Mouse (Mus musculus): ENCODE data around the gene Krt7. TPM values are rescaled to one million over a fixed set of nuclear protein-coding genes. Genes with fewer than 3 reads are reported as not detected.

Gene Krt7
- 0.18 and 0.26 TPM in 2 replicates for polyA plus RNA-seq (2015; fragmentation: Nextera tagmentation; extraction: Ambion mirVana)

- no peaks in the 10 kb centered on the region for H3K36me3 ChIP-seq (ENCODE audit: poor library complexity, severe bottlenecking)
- no peak within 1 kb of the TSS for H3K4me3 ChIP-seq
- 55% methylated on average over 2 of the region's 2 CpGs for WGBS
- no peak within 1 kb of the TSS for H3K9ac ChIP-seq
- H3K9me3 ChIP-seq (replicated peaks) = no peaks in the 10 kb centered on the region
- H3K27me3 ChIP-seq = peaks cover 39% of the 10 kb centered on the region
- ATAC-seq = no peak
- H3K4me1 ChIP-seq = no peaks in the 10 kb centered on the region
- no peak within 1 kb of the TSS for H3K27ac ChIP-seq
- H3K4me2 ChIP-seq = no peak within 1 kb of the TSS
Measured at GRCm38 (mm10) chr15:101410775-101411174, at the start of gene Krt7. Gene Krt7, plus strand, starts transcription at chr15:101411043.

- Histone ChIP-seq H3K36me3 (ENCODE audit: poor library complexity, severe bottlenecking) (no peaks in the 10 kb centered on the region), H3K27me3 (no peaks in the 10 kb centered on the region; the same call in 1 of the 2 replicates), H3K4me2 (no peak overlapping the region), H3K9ac (no peak overlapping the region), H3K4me3 (no peak overlapping the region), H3K4me1 (no peaks in the 10 kb centered on the region), H3K9me3 (replicated peaks) (no peaks in the 10 kb centered on the region), H3K27ac (no peak overlapping the region)
- WGBS = 74% methylated on average over 4 of the region's 4 CpGs
- ATAC-seq = no peak
Measured at GRCm38 (mm10) chr15:101362393-101363010, 48.3 kb upstream of the Krt7 start.

- Histone ChIP-seq H3K27me3 (no peaks in the 10 kb centered on the region; the same call in 1 of the 2 replicates), H3K27ac (no peak overlapping the region), H3K9me3 (replicated peaks) (no peaks in the 10 kb centered on the region), H3K4me3 (no peak overlapping the region), H3K4me1 (no peaks in the 10 kb centered on the region), H3K9ac (no peak overlapping the region), H3K36me3 (ENCODE audit: poor library complexity, severe bottlenecking) (no peaks in the 10 kb centered on the region), H3K4me2 (no peak overlapping the region)
- no peak for ATAC-seq
- 92% methylated on average over 6 of the region's 6 CpGs for WGBS
Measured at GRCm38 (mm10) chr15:101363933-101364332, 46.9 kb upstream of the Krt7 start.

GRCm38 (mm10) chr15:101364425-101364824, 46.4 kb upstream of the Krt7 start:
- no peaks in the 10 kb centered on the region for H3K9me3 ChIP-seq (replicated peaks)
- no peak overlapping the region for H3K4me2 ChIP-seq
- no peak overlapping the region for H3K4me3 ChIP-seq
- H3K27me3 ChIP-seq = no peaks in the 10 kb centered on the region; the same call in 1 of the 2 replicates
- no peak overlapping the region for H3K27ac ChIP-seq
- no peak for ATAC-seq
- no peak overlapping the region for H3K9ac ChIP-seq
- no peaks in the 10 kb centered on the region for H3K36me3 ChIP-seq (ENCODE audit: poor library complexity, severe bottlenecking)
- H3K4me1 ChIP-seq = no peaks in the 10 kb centered on the region
- 77% methylated on average over 6 of the region's 6 CpGs for WGBS

GRCm38 (mm10) chr15:101364891-101365671, 45.8 kb upstream of the Krt7 start:
- H3K27ac ChIP-seq = no peak overlapping the region
- peaks cover 4% of the 10 kb centered on the region for H3K4me1 ChIP-seq
- no peak overlapping the region for H3K9ac ChIP-seq
- no peak for ATAC-seq
- H3K4me2 ChIP-seq = no peak overlapping the region
- H3K4me3 ChIP-seq = no peak overlapping the region
- H3K27me3 ChIP-seq = no peaks in the 10 kb centered on the region; the same call in 1 of the 2 replicates
- WGBS = 77% methylated on average over 7 of the region's 7 CpGs
- no peaks in the 10 kb centered on the region for H3K9me3 ChIP-seq (replicated peaks)
- no peaks in the 10 kb centered on the region for H3K36me3 ChIP-seq (ENCODE audit: poor library complexity, severe bottlenecking)

GRCm38 (mm10) chr15:101365721-101366120, 45.1 kb upstream of the Krt7 start:
- H3K9ac ChIP-seq = no peak overlapping the region
- WGBS = 76% methylated on average over 4 of the region's 4 CpGs
- H3K36me3 ChIP-seq (ENCODE audit: poor library complexity, severe bottlenecking) = no peaks in the 10 kb centered on the region
- ATAC-seq = no peak
- no peak overlapping the region for H3K4me3 ChIP-seq
- H3K27ac ChIP-seq = no peak overlapping the region
- no peaks in the 10 kb centered on the region; the same call in 1 of the 2 replicates for H3K27me3 ChIP-seq
- peaks cover 9% of the 10 kb centered on the region for H3K4me1 ChIP-seq
- H3K4me2 ChIP-seq = no peak overlapping the region
- no peaks in the 10 kb centered on the region for H3K9me3 ChIP-seq (replicated peaks)

- no peak overlapping the region for H3K4me3 ChIP-seq
- no peak for ATAC-seq
- no peak overlapping the region for H3K4me2 ChIP-seq
- 22% methylated on average over 3 of the region's 3 CpGs for WGBS
- H3K27me3 ChIP-seq = no peaks in the 10 kb centered on the region; the same call in 1 of the 2 replicates
- H3K36me3 ChIP-seq (ENCODE audit: poor library complexity, severe bottlenecking) = no peaks in the 10 kb centered on the region
- peaks cover 9% of the 10 kb centered on the region for H3K4me1 ChIP-seq
- H3K9ac ChIP-seq = no peak overlapping the region
- H3K27ac ChIP-seq = no peak overlapping the region
- H3K9me3 ChIP-seq (replicated peaks) = no peaks in the 10 kb centered on the region
Measured at GRCm38 (mm10) chr15:101366482-101366881, 44.4 kb upstream of the Krt7 start.

- Histone ChIP-seq H3K27me3 (no peaks in the 10 kb centered on the region; the same call in 1 of the 2 replicates), H3K9ac (no peak overlapping the region), H3K9me3 (replicated peaks) (no peaks in the 10 kb centered on the region), H3K36me3 (ENCODE audit: poor library complexity, severe bottlenecking) (no peaks in the 10 kb centered on the region), H3K27ac (no peak overlapping the region), H3K4me2 (no peak overlapping the region), H3K4me1 (peaks cover 9% of the 10 kb centered on the region), H3K4me3 (no peak overlapping the region)
- WGBS = 47% methylated on average over 2 of the region's 2 CpGs
- ATAC-seq = no peak
Measured at GRCm38 (mm10) chr15:101366926-101367325, 43.9 kb upstream of the Krt7 start.

- Histone ChIP-seq H3K27ac (no peak overlapping the region), H3K9ac (no peak overlapping the region), H3K4me3 (no peak overlapping the region), H3K9me3 (replicated peaks) (no peaks in the 10 kb centered on the region), H3K36me3 (ENCODE audit: poor library complexity, severe bottlenecking) (no peaks in the 10 kb centered on the region), H3K4me2 (no peak overlapping the region), H3K27me3 (no peaks in the 10 kb centered on the region; the same call in 1 of the 2 replicates), H3K4me1 (peaks cover 9% of the 10 kb centered on the region)
- 75% methylated on average over 8 of the region's 8 CpGs for WGBS
- ATAC-seq = no peak
Measured at GRCm38 (mm10) chr15:101367497-101367896, 43.3 kb upstream of the Krt7 start.

GRCm38 (mm10) chr15:101368015-101368414, 42.8 kb upstream of the Krt7 start:
- no peaks in the 10 kb centered on the region; the same call in 1 of the 2 replicates for H3K27me3 ChIP-seq
- H3K36me3 ChIP-seq (ENCODE audit: poor library complexity, severe bottlenecking) = no peaks in the 10 kb centered on the region
- no peak overlapping the region for H3K27ac ChIP-seq
- H3K9me3 ChIP-seq (replicated peaks) = no peaks in the 10 kb centered on the region
- peaks cover 9% of the 10 kb centered on the region for H3K4me1 ChIP-seq
- H3K4me3 ChIP-seq = no peak overlapping the region
- no peak overlapping the region for H3K9ac ChIP-seq
- H3K4me2 ChIP-seq = no peak overlapping the region
- ATAC-seq = no peak
- WGBS = 81% methylated on average over 6 of the region's 6 CpGs

- no peak overlapping the region for H3K4me2 ChIP-seq
- H3K36me3 ChIP-seq (ENCODE audit: poor library complexity, severe bottlenecking) = no peaks in the 10 kb centered on the region
- H3K4me3 ChIP-seq = no peak overlapping the region
- no peaks in the 10 kb centered on the region; the same call in 1 of the 2 replicates for H3K27me3 ChIP-seq
- 65% methylated on average over 11 of the region's 11 CpGs for WGBS
- peaks cover 9% of the 10 kb centered on the region for H3K4me1 ChIP-seq
- H3K9ac ChIP-seq = no peak overlapping the region
- H3K27ac ChIP-seq = no peak overlapping the region
- no peak for ATAC-seq
- H3K9me3 ChIP-seq (replicated peaks) = no peaks in the 10 kb centered on the region
Measured at GRCm38 (mm10) chr15:101368502-101369381, 42.1 kb upstream of the Krt7 start.

Data from forebrain, embryonic 13.5 days (tissue).